Mouse (Mus musculus) gastrocnemius, postnatal 4 days (tissue): ENCODE measurements around the gene D330045A20Rik. TPM values are rescaled to one million over a fixed set of nuclear protein-coding genes. Genes with fewer than 3 reads are reported as not detected.
A peak's percentile ranks its signal among the peaks of the same experiment; 100 is the strongest.
"Not testable (repeated sequence)": the region's sequence is repeated elsewhere in the genome, so short reads cannot be mapped to it uniquely, and the experiment has no call there.

ENCODE experiments used
- DNase-seq, 2 experiments: peaks; one replicate each; pipeline ENCODE4 v3.0.0; 2021 to 2022; ENCODE audit warnings: low spot score in 2 of 2, mixed read lengths in 2 of 2
- long read RNA-seq, 2 experiments: library from polyadenylated mRNA; stranded (forward); transcript quantifications; one replicate each; pipeline ENCODE4 v2.0.0; 2021
- total RNA-seq, 2 experiments: library from RNA; stranded (reverse); gene quantifications; 2 replicates each; pipeline ENCODE4 v1.2.3; 2021

Gene D330045A20Rik
- total RNA-seq = 1 to 10 TPM in 1 of 2 experiments, under 1 TPM in 1; 0.66 to 1.2 TPM
- long read RNA-seq, experiment 1 = 0 reads
- long read RNA-seq, experiment 2 = 0 reads

DNA sequence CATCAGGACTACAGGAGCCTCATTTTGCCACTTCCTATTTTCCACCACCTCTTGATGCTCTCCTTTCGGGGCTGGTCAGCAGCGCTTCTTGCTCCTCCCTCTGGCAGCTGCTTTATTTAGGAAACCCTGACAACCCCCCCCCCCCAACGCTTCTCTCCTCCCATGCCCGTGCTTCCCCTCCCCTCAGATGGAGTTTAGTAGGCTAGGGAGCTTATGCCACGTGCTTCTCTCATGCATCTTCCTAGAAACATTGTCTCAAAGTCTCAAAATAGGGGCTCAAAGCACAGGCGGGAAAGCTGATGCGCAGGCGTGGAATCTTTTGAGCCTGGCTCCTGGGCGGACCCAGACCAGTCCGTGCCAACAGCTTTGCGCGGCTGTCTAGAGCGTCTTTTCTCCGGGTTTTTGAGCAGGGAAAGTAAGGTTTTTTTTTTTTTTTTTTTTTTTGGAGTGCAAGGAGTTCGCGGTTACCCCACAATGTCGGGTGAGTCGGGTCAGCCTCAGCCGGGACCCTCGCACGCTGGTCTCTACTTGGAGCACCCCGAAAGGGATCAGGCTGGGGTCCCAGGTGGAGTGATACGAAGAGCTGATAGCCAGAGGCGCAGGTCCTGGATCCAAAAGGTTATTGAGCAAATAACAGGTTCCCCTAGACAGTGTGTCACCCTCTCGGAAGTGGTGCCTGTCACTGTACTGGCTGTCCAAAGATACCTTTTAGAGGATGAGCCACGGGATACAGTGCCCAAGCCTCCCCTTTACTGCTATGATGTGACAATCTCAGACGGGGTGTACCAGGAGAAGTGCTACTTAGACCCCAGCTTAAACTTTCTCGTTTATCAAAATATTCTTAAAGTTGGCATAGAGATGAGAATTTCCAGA is at the start of gene D330045A20Rik:
D330045A20Rik (plus strand) TSS at position 346 of the 873 bp plus-strand sequence.
- peak in 1 of 2 experiments; percentile 10 for DNase-seq

DNA sequence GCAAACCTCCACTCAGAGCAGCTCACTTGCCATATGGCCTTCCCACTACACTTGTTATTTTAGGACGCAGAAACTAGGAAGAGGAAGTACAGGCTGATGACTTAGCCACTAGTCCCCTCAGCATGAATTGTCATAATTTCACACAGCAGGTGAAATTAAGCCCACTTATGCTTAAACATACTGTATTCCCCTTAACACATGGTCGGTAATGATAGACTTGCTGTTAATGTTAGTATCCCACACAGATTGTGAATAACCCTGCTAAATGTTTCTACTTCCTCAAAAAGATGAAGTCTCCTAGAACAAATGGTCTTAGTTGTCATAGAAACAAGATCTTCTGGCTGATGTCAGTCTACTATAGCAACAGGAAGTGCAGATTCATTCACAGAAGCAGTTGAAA is 47.6 kb upstream of the D330045A20Rik start:
- no peak for DNase-seq

- no peak for DNase-seq
Observed at GRCm38 (mm10) chrX:139435202-139435601, 45.0 kb upstream of the D330045A20Rik start.

- not testable (repeated sequence) for DNase-seq
Observed at GRCm38 (mm10) chrX:139441057-139441456, 39.1 kb upstream of the D330045A20Rik start.

DNA sequence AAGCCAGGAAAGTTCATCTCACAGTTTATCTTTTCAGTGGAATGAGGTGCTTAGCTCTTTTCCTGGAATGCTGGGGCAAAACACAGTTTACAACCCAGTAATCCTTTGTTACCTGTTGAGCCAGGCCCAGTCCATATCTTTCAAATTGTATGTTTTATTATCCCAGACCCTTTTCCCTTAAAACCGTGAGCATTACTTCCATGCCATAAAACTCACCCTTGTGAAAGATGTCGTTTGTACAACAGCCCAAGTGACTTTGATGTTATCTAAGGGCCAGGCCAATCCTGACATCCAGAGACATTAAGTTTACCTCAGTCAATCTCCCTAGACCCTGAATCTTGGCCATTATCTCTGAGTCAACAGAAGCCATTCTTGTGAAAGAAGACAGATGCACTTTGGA is 23.4 kb upstream of the D330045A20Rik start:
- DNase-seq = no peak

DNA sequence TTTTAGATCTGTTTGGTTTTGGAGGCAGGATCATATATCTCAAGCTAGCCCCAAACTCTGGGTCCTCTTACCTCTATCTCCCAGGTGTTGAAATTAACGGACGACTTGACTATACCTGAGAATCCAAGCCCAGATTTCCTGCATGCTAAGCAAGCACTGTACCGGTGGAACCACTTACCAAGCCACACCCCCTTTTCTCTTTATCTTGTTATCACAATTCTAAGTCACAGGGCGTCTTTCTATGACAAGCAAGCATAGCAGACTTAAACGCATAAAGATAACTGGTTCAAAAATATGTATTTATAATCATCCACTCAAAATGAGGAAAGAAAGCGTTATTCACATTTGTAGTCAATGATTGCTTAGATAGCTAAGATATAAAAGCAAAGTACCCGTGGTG is 1.9 kb downstream of the D330045A20Rik start:
- DNase-seq = no peak

DNA sequence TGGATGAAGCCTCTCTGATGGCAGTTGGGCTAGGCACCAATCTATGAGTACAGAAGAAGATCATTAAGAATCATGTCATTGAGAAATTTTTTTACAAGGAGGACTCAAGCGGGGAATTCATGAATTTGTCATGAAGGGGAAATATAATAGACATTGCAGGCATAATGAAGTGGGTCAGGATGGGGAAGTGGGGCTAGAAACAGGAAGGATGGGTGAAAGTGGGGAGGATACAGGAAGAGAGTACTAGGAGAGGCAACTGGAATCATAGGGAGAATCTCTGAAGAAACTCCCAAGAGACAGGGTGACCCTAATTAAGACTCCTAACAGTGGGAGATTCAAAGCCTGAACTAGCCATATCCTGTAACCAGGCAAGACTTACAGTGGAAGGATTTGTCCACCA is 4.8 kb downstream of the D330045A20Rik start:
- no peak for DNase-seq

DNA sequence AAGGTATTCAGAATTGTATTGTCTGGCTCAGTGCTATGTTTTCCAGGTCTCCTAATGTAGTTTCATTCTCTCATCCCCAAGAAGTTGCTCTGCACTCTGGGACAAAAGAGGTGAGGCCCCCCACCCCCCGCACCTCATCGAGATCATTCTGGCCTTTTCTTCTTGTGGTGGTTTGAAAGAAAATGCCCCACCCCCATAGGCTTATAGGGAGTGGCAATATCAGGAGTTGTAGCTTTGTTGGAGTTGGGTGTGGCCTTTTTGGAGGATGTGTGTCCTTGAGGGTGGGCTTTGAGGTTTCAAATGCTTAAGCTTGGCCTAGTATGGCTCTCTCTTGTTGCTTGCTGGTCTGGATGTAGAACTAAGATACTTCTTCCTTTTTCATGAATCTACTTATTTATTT is 36.0 kb downstream of the D330045A20Rik start:
- DNase-seq = no peak

- no peak for DNase-seq
Observed at GRCm38 (mm10) chrX:139519251-139519650, 39.1 kb downstream of the D330045A20Rik start.

GRCm38 (mm10) chrX:139524303-139525091 is 44.3 kb downstream of the D330045A20Rik start:
- no peak for DNase-seq

- no peak for DNase-seq
Observed at GRCm38 (mm10) chrX:139525724-139526123, 45.6 kb downstream of the D330045A20Rik start.

- DNase-seq = no peak
Observed at GRCm38 (mm10) chrX:139526984-139527383, 46.8 kb downstream of the D330045A20Rik start.

DNA sequence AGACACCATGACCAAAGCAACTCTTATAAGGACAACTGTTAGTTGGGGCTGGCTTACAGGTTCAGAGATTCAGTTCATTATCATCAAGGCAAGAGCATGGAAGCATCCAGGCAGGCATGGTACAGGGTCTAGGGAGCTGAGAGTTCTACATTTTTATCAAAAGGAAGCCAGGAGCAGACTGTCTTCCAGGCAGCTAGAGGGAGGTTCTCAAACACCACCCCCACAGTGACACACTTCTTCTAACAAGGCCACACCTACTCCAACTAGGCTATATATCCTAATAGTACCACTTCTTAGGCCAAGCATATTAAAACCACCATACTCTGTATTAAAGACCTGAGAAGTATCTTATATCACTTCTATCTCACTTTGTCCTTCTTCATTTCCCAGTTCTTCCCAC is 49.5 kb downstream of the D330045A20Rik start:
- no peak for DNase-seq

GRCm38 (mm10) chrX:139532293-139532692 is 52.1 kb downstream of the D330045A20Rik start:
- no peak for DNase-seq

DNA sequence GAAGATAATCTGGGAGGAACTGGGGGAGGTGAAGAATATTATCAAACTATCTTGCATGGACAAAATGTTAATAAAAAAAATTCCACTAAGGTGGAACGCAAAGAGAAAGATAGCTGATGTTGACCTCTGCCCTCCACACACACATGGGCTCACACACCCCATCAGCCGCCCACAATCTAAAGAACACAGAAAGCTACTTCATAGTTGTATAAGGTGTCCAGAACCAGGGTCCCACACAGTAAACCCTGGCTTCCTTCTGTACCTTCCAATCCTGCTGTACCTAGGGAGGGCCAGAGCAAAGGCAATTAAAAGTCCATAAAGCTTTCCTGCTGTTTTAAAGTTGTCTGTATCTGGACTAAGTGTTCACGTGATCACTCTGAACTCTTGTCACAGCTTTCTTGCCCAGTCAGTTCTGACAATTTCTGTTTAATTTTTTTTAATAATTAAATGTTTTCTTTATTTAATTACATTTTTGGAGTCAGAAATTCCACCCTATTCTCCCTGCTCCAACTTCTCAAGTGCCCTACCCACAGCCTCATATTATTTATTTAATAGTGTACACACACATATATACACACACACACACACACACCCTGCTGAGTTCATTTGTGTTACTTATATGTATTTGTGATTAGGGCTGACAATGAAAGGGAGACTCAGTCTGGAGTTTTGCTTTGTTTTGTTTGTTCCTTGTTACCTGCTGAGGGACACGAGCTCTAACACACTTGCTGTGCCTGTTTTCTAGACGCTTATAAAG is 57.7 kb downstream of the D330045A20Rik start:
- DNase-seq = no peak

DNA sequence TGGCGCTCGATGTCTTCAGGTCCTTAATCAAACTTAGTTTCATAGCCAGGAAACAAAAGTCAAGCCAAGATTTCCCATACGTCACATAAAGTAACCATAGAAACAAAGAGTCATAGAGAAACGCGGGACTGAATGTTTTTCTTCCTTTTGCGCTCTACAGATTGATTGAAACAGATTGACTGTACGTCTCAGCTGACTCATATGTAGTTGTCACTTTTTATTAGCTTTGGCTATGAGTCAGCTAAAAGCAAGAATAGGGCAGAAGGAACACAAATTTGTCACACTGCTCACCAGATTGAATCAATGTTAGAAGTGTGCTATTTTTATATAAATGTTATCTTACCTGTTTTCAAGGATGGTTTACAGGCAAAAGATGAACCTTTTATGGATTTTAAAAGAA is 63.6 kb downstream of the D330045A20Rik start:
- no peak for DNase-seq

DNA sequence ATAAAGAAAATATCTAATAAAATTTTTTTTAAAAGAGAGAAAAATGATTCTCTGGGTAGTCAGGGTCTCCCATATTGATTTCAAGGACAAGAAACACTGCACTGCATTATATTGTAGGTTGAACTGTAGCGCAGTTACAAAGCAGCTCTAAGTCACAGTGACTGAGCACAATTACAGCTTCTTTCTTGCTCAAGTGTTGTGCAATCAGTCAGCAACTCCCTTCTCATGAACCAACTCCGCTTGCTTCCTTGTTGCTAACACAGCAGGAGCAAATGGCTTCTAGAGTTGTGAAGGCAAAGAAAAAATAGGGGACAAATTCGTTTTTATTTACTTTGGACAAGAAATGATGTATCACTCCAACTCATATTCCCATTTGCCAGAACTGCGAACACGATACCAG is 70.3 kb downstream of the D330045A20Rik start:
- DNase-seq = no peak

GRCm38 (mm10) chrX:139552090-139552489 is 71.9 kb downstream of the D330045A20Rik start:
- DNase-seq = no peak

DNA sequence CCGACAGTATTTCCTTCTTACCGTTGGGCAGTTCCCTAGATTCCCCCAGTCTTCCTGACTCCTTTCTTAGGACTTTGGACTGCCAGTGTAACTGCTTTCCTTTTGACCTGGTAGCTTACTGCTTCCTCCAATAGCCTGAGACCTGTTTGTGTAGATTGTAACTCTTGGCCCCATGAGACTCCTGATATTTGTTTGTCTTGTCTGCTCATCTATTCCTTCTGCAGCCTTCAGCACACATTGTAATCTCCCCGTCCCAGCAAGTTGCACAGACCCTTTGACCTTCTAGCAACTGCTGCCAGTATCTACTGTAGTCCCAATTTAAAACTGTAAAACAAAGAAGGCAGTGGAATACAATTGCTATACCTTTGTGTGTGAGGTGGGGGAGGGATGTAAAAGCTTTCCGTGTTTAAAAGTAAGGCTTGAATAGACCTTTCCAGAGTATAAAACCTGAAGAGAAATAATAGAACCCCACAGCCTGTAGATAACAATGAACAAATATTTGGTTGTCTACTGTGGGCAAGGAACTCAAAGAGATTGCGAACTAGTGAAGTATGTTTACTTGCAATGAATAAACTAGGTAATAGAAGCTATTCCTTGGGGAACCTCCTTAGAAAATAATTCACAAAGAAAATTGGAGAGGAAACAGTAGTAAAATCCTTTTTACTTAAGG is 82.2 kb downstream of the D330045A20Rik start:
- no peak for DNase-seq

DNA sequence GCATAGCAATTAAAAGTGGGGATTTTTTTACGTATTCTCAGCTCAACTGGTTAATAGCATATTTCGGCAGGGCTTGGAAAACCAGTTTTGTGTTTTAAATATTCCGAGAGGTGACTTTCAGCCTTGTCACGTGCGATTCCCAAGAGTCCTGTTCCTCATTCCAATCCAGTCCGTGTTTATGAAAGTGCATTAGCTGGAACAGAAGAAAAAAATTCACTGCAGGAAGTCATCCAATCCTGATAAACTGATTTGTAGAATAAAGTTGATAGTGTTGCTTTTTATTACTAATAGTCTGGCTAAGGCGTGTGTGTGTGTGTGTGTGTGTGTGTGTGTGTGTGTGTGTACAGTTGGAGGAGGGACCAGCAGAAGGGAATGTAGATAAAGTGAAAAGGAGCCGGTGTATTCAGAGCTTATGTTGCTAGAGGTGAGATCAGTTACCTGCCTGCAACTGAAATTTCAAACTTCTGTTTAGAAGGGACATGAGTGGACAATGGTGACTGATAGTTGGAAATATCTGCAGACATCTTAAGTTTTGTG is 82.8 kb downstream of the D330045A20Rik start, which contains the start of gene Rnf128:
Rnf128 (plus strand) TSS at position 392 of the 537 bp plus-strand sequence.
- no peak for DNase-seq
